Mouse (Mus musculus) A20 (cell line): Measurements from ENCODE around the gene Atp5b.
"Not testable (repeated sequence)": the region's sequence is repeated elsewhere in the genome, so short reads cannot be mapped to it uniquely, and the experiment has no call there.

ENCODE experiments used
- DNase-seq: peaks from one replicate; pipeline ENCODE4 v3.0.0-alpha.2; 2011; ENCODE audit warnings: low read depth, low spot score

The Atp5b gene

DNA sequence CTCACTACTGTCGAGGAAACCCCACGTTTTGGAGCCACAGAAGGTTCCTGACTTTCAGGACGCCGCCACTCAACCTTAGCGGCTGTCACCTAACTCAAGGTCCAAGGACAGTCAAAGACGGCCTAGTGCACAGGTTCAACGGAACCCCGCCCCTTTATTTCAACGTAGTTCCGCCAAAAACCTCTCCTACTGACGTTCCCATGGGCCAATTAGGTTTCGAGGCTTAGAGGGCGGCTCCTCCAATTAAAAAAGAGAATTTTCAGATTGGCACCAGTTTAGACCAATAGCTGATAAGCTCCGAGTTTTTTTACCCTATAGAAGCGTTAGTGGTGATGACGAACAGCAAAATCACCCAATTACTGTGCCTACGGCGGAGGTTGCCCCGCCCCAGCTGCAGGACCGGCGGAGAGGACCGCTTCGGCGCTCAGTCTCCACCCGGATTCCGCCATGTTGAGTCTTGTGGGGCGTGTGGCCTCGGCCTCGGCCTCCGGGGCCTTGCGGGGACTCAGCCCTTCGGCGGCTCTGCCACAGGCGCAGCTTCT is at the start of gene Atp5b:
Atp5b (plus strand) TSS at position 394 of the 542 bp plus-strand sequence.
- peak; percentile 100 for DNase-seq

DNA sequence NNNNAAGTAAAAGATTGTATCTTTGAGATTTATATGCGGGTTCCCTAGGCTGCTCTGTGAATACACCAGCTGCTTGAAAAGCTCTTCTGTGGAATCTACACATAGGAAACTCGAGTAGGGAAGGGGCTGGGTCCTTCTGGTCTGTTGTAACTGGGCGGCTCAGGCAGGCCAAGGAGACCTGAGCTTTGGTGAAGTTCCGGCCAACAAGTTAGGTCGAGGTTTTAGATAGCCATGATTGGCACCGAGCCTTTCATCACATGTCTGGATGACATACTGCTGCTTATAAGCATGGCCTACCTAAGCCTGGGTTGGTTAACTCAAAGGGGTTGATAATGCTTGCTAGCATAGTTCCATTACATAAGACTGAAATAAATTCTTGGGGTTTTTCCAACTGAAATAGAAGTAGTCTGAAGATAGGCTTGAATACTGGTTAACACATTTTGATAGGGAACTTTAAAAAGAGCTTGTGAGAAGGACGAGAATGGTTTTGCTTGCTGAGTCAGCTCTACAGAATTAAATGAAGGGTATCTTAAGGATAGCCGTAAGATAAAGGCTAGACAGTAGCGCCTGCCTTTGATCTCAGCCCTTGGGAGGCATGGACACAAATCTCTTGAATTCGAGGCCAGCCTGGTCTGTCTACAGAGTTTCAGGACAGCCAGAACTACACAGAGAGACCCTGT is 46.2 kb upstream of the Atp5b start:
- DNase-seq: peak; percentile 55

DNA sequence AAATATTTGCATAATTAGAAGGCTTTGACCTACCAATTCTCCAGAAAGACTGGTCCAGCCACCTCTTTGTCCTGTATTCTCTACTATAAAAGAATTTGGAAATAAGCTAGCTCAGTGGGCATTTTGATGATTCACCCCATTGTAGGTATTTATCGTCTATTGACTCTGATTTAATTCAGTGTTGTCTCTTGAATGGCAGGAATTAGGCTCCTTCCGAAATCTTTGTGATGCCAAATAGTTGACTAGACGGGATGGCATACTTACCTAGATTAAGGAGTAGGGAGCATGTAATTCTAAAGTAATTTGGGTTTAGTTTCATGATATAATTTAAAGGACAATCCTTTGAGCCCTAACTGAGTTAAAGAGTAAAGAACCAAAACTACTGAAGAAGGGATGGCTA is 45.2 kb upstream of the Atp5b start:
- no peak for DNase-seq

DNA sequence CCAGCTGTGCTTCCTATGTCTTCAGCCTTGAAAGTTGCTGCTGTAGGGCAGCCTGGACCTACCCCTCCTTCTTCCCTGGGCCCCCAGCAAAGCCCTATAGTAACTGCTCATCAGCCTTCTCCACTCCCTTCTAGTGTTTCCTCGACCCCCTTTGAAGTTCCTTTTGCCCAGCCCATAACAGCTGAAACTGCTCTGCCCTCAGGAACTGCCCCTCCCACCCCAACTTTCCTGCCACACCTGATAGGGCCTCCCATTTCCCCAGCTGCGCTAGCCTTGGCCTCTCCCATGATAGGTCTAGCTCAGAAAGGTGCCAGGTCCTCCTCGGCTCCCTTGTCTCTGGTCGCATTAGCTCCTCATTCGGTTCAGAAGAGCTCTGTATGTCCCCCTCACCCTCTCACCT is 43.9 kb upstream of the Atp5b start:
- DNase-seq: no peak

DNA sequence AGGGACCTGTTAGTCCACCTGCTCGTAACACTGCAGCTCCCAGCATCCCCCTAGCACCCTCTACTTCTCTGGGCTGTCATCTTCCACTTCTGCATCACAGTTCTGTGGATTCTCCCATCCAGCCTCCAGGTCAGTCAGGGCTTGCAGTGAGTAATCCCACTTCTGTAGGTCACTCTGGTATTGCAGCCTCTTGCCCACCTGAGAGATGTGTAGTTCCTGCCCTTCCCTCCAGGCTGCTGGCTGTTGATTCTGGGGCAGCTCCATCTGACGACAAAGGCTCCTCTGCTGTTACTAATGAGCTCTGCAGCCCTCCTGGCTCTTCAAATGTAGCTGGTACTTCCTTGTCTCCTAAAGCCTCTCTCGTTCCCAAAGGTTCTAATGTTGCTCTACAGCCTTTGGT is 43.2 kb upstream of the Atp5b start:
- no peak for DNase-seq

DNA sequence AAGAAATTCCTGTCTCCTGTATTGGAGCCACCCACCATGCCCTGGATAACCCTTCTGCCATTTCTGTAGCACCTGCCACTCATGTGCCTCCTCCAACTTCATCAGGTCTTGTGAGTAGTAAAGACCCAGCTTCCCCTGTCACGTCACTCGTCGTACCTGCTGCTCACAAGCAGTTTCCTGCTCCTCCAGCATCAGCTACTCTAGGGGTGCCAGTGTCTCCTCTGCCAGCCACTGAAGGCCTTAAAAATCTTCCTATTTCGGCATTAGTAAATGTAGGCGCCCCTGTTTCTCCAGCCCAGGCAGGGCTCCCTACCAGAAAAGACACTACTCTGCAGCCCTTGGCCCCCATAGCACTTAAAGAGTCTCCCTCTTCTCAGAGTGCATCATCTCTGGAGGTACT is 42.8 kb upstream of the Atp5b start:
- DNase-seq: no peak

DNA sequence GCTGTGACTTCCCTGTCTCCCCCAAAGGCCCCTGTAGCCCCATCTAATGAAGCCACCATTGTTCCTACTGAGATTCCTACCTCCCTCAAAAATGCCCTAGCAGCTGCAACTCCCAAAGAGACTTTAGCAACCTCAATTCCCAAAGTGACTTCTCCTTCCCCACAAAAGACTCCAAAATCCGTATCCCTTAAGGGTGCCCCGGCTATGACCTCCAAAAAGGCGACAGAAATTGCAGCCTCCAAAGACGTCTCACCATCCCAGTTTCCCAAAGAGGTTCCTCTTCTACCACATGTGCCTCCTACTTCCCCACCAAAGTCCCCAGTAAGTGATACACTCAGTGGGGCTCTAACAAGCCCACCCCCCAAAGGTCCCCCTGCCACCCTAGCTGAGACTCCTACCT is 41.4 kb upstream of the Atp5b start:
- DNase-seq: no peak

DNA sequence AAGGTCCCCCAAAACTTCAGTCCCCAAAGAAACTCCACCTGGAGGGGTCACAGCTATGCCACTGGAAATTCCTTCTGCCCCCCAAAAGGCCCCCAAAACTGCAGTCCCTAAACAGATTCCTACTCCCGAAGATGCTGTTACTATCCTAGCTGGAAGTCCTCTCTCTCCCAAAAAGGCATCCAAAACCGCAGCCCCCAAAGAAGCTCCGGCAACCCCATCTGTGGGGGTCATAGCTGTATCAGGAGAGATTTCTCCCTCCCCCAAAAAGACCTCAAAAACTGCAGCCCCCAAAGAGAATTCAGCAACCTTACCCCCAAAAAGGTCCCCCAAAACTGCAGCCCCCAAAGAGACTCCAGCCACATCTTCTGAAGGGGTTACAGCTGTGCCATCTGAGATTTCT is 40.6 kb upstream of the Atp5b start:
- no peak for DNase-seq

DNA sequence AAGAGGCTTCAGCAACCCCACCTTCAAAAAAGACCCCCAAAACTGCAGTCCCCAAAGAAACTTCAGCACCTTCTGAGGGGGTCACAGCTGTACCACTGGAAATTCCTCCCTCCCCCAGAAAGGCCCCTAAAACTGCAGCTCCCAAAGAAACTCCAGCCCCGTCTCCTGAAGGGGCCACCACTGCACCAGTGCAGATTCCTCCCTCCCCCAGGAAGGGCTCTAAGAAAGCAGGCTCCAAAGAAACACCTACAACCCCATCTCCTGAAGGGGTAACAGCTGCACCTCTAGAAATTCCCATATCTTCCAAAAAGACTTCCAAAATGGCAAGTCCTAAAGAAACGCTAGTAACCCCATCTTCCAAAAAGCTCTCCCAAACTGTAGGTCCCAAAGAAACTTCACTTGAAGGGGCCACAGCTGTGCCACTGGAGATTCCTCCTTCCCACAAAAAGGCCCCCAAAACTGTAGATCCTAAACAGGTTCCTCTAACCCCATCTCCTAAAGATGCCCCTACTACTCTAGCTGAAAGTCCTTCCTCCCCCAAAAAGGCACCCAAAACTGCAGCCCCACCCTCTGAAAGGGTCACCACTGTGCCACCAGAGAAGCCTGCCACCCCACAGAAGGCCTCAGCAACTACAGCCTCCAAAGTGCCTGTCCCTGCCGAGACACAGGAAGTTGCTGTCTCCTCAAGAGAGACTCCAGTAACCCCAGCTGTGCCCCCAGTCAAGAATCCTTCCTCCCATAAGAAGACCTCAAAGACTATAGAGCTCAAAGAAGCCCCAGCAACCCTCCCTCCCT is 39.8 kb upstream of the Atp5b start:
- no peak for DNase-seq

DNA sequence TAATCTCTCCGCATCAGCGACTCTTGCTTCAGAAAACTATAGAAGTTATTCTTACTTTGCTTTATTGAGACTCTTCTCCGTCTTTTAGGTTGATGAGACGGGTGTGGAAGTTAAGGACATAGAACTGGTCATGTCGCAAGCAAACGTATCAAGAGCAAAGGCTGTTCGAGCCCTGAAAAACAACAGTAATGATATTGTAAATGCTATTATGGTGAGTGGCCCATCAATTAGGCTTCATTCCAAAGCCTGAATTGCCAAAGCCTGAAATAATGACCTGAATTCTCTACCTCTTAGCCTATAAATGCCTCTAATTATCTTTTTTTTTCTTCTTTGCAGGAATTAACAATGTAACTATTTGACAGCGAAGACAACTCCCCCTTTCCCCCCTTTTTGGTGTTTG is 34.9 kb upstream of the Atp5b start:
- DNase-seq: no peak

DNA sequence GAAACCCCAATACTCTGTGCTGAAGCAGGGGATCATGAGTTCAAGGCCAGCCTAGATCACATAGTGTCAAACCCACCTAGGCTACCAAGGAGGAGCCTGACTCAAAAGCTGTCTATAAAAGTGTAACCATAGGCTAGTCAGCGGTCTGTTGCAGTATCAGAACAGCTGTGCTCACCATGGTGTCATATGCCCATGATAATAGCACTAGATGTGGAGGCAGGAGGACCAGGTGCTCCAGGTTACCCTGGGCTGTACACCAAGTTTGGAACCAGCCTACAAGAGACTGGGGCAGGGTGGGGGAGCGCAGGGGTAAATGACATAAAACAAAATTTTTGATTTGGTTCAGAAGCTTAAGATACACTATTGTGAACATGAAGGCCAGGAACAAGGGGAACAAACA is 33.3 kb upstream of the Atp5b start:
- no peak for DNase-seq

DNA sequence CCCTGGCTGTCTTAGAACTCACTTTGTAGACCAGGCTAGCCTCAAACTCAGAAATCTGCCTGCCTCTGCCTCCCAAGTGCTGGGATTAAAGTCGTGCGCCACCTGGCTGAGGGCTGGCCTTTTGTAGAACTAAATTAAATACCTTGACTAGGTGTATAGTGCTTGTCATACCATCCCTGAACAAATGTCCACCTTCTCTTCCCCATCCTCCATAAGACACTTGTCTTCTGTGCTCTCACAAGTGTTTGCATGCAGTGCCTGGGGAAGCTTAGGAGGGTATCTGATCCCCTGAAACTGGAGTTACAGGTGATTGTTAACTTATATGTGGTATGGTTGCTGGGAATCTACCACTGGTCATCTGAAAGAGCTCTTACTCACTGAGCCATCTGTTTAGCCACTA is 32.7 kb upstream of the Atp5b start:
- DNase-seq: no peak

DNA sequence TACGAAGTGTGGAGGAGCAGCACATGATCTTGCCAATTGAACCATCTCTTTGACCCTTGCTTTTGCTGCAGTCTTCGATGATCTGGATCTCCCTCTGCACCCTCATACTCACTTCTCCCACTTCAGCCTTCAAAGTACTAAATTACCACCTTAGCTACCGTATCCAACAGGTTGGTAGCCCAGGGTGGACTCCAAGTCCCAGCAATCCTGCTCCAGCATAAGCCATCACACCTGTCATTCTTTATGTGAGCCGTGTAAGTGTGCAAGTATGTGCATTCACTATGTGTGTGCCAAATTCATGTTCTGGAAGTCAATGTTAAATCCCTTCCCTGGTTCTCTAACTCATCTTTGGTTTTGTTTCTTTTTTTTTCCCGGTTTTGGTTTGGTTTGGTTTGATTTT is 31.5 kb upstream of the Atp5b start:
- no peak for DNase-seq

DNA sequence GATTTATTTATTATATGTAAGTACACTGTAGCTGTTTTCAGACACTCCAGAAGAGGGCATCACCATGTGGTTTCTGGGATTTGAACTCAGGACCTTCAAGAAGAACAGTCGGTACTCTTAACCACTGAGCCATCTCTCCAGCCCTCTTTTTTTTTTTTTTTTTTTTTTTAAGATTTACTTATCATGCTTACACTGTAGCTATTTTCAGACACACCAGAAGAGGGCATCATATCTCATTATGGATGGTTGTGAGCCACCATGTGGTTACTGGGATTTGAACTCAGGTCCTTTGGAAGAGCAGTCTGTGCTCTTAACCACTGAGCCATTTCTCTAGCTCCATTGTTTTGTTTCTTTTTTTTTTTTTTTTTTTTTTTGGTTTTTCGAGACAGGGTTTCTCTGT is 30.9 kb upstream of the Atp5b start:
- not testable (repeated sequence) for DNase-seq

DNA sequence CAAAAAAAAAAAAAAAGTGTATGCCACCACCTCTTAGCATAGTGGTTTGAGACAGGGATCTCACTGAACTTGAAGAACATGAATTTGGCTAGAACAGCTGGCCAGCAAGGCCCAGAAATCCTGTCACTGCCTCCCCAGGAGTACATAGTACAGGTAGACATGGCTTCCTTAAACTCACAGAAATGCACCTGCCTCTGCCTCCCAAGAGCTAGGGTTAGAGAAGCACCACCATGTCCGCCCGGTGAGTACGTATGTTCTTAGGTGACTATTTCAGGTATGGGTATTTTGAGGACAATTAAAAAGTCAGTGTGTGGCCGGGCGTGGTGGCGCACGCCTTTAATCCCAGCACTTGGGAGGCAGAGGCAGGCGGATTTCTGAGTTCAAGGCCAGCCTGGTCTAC is 30.1 kb upstream of the Atp5b start:
- no peak for DNase-seq

DNA sequence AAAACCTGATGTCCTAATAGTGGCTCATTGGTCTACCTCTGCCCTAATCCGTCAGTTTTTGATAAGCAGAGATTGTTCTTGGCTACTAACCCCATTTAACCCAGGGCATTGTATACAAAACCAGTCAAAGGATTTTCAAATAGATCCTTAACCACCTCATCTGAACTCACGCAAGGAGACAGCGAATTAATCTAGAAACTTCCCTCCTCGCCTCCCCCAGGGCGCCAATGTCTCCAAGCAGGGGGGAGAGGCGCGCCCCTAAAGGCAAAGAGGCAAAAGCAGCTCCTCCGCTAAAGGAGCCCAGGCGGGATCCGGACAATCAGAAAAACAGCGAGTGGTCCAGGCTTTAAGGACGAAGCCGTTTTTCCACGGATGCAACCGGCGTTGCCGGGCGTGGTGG is 24.9 kb upstream of the Atp5b start:
- no peak for DNase-seq

DNA sequence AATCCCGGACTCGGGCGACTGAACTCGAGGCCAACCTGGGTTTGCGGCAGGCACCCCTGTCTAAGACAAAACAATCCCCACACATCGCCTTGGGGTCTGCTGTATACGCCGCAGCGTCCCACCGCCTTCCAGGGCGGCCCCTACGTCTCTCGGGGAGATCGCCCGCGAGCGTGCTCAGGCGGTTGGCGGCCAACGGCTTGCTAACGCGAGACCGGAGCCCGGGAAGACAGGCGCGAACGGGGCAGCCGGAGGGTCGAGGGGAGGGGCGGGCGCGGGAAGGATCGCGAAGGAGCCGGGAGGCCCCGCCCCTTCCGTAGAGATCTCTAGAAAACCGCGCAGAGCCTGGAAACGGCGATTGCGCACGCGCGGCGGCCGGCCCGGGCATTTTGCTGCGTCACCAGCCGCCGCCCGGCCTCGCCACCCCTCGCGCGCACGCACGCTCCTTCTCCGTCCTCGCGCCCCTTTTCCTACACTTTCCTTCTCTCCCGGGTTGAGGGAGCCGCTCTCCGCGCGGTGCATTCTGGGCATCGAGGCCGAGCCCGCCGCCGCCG is 24.4 kb upstream of the Atp5b start, which contains the start of gene Ptges3:
Ptges3 (plus strand) TSS at position 354 of the 551 bp plus-strand sequence.
- DNase-seq: peak; percentile 98

DNA sequence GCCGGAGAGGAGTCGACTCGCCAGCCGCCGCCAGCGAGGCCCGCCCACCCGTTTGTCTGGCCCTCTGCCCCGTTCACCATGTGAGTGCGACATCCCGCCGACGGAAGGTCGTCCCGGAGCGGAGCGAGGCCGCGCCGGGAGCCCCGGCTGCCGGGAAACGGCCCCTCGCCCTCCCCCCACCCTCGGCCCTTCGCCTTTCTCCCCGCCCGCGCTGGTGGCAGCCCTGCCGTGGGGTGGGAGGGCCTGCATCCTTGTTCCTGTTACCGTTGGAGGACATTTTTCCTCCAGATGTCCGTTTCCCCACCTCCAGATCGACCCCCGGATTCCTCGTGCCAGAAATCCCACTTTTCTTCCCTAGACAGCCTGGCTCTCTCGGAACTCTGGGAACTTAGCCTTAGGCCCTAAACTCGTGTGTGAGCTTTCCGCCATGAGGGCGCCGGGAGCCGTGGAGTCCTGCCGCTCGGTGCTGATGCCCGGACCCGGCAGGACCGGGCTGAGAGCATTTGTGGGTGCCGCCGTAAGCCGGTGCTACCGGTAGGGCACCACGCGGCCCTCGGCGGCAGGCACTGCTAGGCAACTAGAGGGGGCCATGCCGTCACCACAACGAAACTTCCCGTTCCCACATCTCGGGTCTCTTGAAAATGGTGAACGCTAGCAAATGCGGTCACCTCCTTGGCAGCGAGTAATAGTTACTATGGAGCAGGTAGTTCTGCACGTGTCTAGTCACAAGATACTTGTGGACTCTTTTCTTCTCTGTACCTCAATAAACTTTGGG is 23.7 kb upstream of the Atp5b start:
- peak; percentile 81 for DNase-seq

DNA sequence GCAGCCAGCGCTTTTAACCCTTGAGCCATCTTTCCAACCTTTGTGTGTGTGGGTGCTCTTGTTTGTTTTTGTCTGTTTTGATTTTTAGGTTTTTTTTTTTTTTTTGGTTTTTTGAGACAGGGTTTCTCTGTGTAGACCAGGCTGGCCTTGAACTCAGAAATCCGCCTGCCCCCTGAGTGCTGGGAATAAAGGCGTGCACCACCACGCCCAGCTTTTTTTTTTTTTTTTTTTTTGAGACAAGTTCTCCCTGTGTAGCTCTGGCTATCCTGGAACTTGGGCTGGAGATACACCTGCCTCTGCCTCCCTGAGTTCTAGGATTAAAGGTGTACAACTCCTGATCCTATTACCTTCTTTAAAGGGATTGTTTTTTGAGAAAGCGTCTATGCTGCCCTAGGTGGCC is 22.0 kb upstream of the Atp5b start:
- DNase-seq: no peak

DNA sequence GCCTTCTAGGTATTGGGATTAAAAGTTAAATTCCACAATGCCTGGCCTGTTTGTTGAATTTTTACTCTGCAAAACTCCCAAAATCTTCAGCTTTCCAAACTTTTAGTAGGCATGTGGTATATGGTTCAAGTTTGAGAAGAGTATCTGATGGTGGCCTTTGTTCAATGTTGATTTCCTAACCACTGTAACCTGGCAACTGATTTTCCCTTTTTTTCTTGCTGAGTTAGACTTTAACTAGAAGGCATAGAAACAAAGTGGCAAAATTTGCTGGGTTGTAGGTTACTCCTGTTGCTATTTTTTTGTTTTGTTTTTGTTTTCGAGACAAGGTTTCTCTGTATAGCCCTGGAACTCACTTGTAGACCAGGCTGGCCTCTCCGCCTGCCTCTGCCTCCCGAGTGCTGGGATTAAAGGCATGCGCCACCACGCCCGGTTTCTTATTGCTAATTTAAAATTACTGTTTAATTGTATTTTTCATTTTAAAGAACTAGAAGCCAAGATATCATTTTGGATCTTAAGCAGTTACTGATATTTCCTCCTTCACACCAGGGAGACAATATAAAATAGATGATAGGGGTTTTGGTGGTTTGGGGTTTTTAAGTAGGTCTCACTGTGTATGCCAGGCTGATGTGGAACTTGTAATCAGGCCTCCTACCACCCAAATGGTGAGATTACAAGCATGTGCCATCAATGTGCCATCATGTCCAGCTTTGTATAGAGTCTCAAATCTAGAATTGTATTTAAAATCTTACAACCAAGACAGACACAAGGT is 20.7 kb upstream of the Atp5b start:
- DNase-seq: no peak

DNA sequence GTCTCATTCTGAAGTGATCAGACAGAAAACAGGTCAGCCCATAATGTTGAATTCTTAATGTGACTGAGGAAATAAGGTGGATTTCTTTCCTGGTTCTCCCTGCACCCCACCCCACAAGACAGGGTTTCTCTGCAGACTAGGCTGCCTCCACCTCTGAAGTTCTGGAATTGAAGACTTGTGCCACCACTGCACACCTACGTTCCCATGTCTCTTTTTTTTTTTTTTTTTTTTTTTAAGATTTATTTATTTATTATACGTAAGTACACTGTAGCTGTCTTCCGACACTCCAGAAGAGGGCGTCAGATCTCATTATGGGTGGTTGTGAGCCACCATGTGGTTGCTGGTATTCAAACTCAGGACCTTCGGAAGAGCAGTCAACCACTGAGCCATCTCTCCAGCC is 17.0 kb upstream of the Atp5b start:
- no peak for DNase-seq
